Mouse (Mus musculus) right cerebral cortex, postnatal 4 days (tissue): Measurements from ENCODE around the gene Rtn2.

Source experiments
- DNase-seq: peaks from one replicate; pipeline ENCODE4 v3.0.0-alpha.2; 2022

The Rtn2 gene

GRCm38 (mm10) chr7:19282385-19282784, at the start of gene Rtn2:
Rtn2 (plus strand) TSS chr7:19282624.
- DNase-seq = peak; percentile 84

- no peak for DNase-seq
These were observed 47.8 kb upstream of the Rtn2 start for GRCm38 (mm10) chr7:19234652-19235051.

GRCm38 (mm10) chr7:19235092-19235671, 47.2 kb upstream of the Rtn2 start:
- no peak for DNase-seq

- no peak for DNase-seq
These were observed 46.0 kb upstream of the Rtn2 start for GRCm38 (mm10) chr7:19236411-19236810.

- DNase-seq = no peak
These were observed 44.1 kb upstream of the Rtn2 start for GRCm38 (mm10) chr7:19238344-19238743.

- peak; percentile 95 for DNase-seq
These were observed 43.0 kb upstream of the Rtn2 start for GRCm38 (mm10) chr7:19239423-19239822.

GRCm38 (mm10) chr7:19239986-19240385, 42.4 kb upstream of the Rtn2 start:
- no peak for DNase-seq

- no peak for DNase-seq
These were observed 41.4 kb upstream of the Rtn2 start for GRCm38 (mm10) chr7:19240905-19241463.

- DNase-seq = no peak
These were observed 40.4 kb upstream of the Rtn2 start for GRCm38 (mm10) chr7:19242005-19242404.

GRCm38 (mm10) chr7:19243858-19244257, 38.6 kb upstream of the Rtn2 start:
- no peak for DNase-seq

GRCm38 (mm10) chr7:19245083-19245482, 37.3 kb upstream of the Rtn2 start:
- no peak for DNase-seq

GRCm38 (mm10) chr7:19246855-19247254, 35.6 kb upstream of the Rtn2 start:
- DNase-seq = no peak

- no peak for DNase-seq
These were observed 34.9 kb upstream of the Rtn2 start for GRCm38 (mm10) chr7:19247511-19247910.

- no peak for DNase-seq
These were observed 30.3 kb upstream of the Rtn2 start for GRCm38 (mm10) chr7:19252078-19252477.

GRCm38 (mm10) chr7:19253437-19253836, 29.0 kb upstream of the Rtn2 start:
- DNase-seq = no peak

GRCm38 (mm10) chr7:19255395-19255794, 27.0 kb upstream of the Rtn2 start:
- no peak for DNase-seq

GRCm38 (mm10) chr7:19256567-19256966, 25.9 kb upstream of the Rtn2 start:
- no peak for DNase-seq

GRCm38 (mm10) chr7:19257390-19258022, 24.9 kb upstream of the Rtn2 start:
- DNase-seq = peak; percentile 51

- DNase-seq = no peak
These were observed 24.1 kb upstream of the Rtn2 start for GRCm38 (mm10) chr7:19258336-19258735.

GRCm38 (mm10) chr7:19265147-19265546, 17.3 kb upstream of the Rtn2 start:
- no peak for DNase-seq

GRCm38 (mm10) chr7:19265928-19266822, 16.2 kb upstream of the Rtn2 start:
- DNase-seq = no peak

GRCm38 (mm10) chr7:19267051-19267450, 15.4 kb upstream of the Rtn2 start:
- no peak for DNase-seq

GRCm38 (mm10) chr7:19268993-19269681, 13.3 kb upstream of the Rtn2 start:
- DNase-seq = no peak
